Mouse (Mus musculus): ENCODE results near the gene Pik3r2. TPM values are rescaled to one million over a fixed set of nuclear protein-coding genes. Genes with fewer than 3 reads are reported as not detected.

Pik3r2 gene
- total and polyA plus RNA-seq, 3 experiments, result 23.7 to 37.8 TPM; not detected in 1

GRCm38 (mm10) chr8:70724216-70724615, 52.3 kb downstream of the Pik3r2 start:
- Histone ChIP-seq H3K36me3 (ENCODE audit: control insufficient read depth in 1 of 2, insufficient read depth in 2 of 2, low read length in 2 of 2) (no peaks in the 10 kb centered on the region), H3K27me3 (ENCODE audit: control insufficient read depth in 1 of 2, insufficient read depth in 2 of 2, low read length in 2 of 2) (no peaks in the 10 kb centered on the region; a peak in 3 of 4 replicates), H3K4me3 (ENCODE audit: control insufficient read depth in 1 of 2, insufficient read depth in 1 of 2, low read depth in 2 of 2, low read length in 2 of 2) (no peak overlapping the region), H3K9me3 (replicated peaks; ENCODE audit: insufficient read depth, low read length) (no peaks in the 10 kb centered on the region), H3K9ac (ENCODE audit: control insufficient read depth, low read depth, low read length, poor library complexity, severe bottlenecking) (no peak overlapping the region), H3K79me2 (ENCODE audit: control insufficient read depth, insufficient read depth, low read length, poor library complexity) (no peaks in the 10 kb centered on the region), H3K27ac (ENCODE audit: control insufficient read depth, low read depth, low read length) (no peak overlapping the region), H3K4me1 (ENCODE audit: control insufficient read depth in 1 of 2, insufficient read depth in 2 of 2, low read length in 2 of 2) (no peaks in the 10 kb centered on the region)
- TF ChIP-seq USF1 (IDR thresholded peaks at IDR 0.05; ENCODE audit: low read depth, low read length) (no peak), USF2 (IDR thresholded peaks at IDR 0.05; ENCODE audit: borderline replicate concordance in 1 of 2, insufficient read depth in 1 of 2, low read depth in 1 of 2, low read length in 2 of 2) (no peak), RAD21 (IDR thresholded peaks at IDR 0.05; ENCODE audit: low read depth, low read length) (no peak), ZKSCAN1 (IDR thresholded peaks at IDR 0.05; ENCODE audit: low read depth, low read length) (no peak), POLR2AphosphoS5 (IDR thresholded peaks at IDR 0.05; ENCODE audit: borderline replicate concordance, low read depth, low read length) (no peak), TCF12 (IDR thresholded peaks at IDR 0.05; ENCODE audit: low read depth, low read length) (no peak), ETS1 (IDR thresholded peaks at IDR 0.05; ENCODE audit: low read depth, low read length) (no peak), TBP (IDR thresholded peaks at IDR 0.05; ENCODE audit: low read depth, low read length) (no peak), CHD1 (IDR thresholded peaks at IDR 0.05; ENCODE audit: low read depth, low read length) (no peak), TAL1 (IDR thresholded peaks at IDR 0.05; ENCODE audit: low read length) (no peak)
- no peak for DNase-seq (ENCODE audit: low read depth, low spot score)

- H3K36me3 ChIP-seq (ENCODE audit: control insufficient read depth in 1 of 2, insufficient read depth in 2 of 2, low read length in 2 of 2), result no peaks in the 10 kb centered on the region
- TF ChIP-seq ZMIZ1 (IDR thresholded peaks at IDR 0.05; ENCODE audit: low read depth, low read length) (no peak), CHD1 (IDR thresholded peaks at IDR 0.05; ENCODE audit: low read depth, low read length) (no peak), MXI1 (IDR thresholded peaks at IDR 0.05; ENCODE audit: low read depth, low read length) (no peak), USF2 (IDR thresholded peaks at IDR 0.05; ENCODE audit: borderline replicate concordance in 1 of 2, insufficient read depth in 1 of 2, low read depth in 1 of 2, low read length in 2 of 2) (no peak), TAL1 (IDR thresholded peaks at IDR 0.05; ENCODE audit: low read length) (no peak), ZC3H11A (IDR thresholded peaks at IDR 0.05; ENCODE audit: low read depth, low read length) (no peak), CHD2 (IDR thresholded peaks at IDR 0.05; ENCODE audit: low read length) (no peak), RCOR1 (IDR thresholded peaks at IDR 0.05; ENCODE audit: low read depth, low read length) (no peak), TCF12 (IDR thresholded peaks at IDR 0.05; ENCODE audit: low read depth, low read length) (no peak), NRF1 (IDR thresholded peaks at IDR 0.05; ENCODE audit: insufficient read depth, low read depth, low read length, poor library complexity, severe bottlenecking) (no peak)
- no peak for DNase-seq (ENCODE audit: low read depth, low spot score)
- no peaks in the 10 kb centered on the region; a peak in 2 of 4 replicates for H3K27me3 ChIP-seq (ENCODE audit: control insufficient read depth in 1 of 2, insufficient read depth in 2 of 2, low read length in 2 of 2)
- H3K9me3 ChIP-seq (replicated peaks; ENCODE audit: insufficient read depth, low read length), result no peaks in the 10 kb centered on the region
- H3K79me2 ChIP-seq (ENCODE audit: control insufficient read depth, insufficient read depth, low read length, poor library complexity), result no peaks in the 10 kb centered on the region
- H3K9ac ChIP-seq (ENCODE audit: control insufficient read depth, low read depth, low read length, poor library complexity, severe bottlenecking), result no peak within 1 kb of the TSS
- no peak within 1 kb of the TSS for H3K4me3 ChIP-seq (ENCODE audit: control insufficient read depth in 1 of 2, insufficient read depth in 1 of 2, low read depth in 2 of 2, low read length in 2 of 2)
- no peaks in the 10 kb centered on the region for H3K4me1 ChIP-seq (ENCODE audit: control insufficient read depth in 1 of 2, insufficient read depth in 2 of 2, low read length in 2 of 2)
- H3K27ac ChIP-seq (ENCODE audit: control insufficient read depth, low read depth, low read length), result no peak within 1 kb of the TSS
Observed at GRCm38 (mm10) chr8:70723486-70724210, 52.9 kb downstream of the Pik3r2 start, which contains the start of gene Pde4c. Gene Pde4c, plus strand, starts transcription at chr8:70723720.
